Mouse (Mus musculus): Measurements from ENCODE around the gene Traf3ip3. TPM values are rescaled to one million over a fixed set of nuclear protein-coding genes. Genes with fewer than 3 reads are reported as not detected.

Gene Traf3ip3
- polyA plus RNA-seq, 1 experiment: 1.6 TPM

DNA sequence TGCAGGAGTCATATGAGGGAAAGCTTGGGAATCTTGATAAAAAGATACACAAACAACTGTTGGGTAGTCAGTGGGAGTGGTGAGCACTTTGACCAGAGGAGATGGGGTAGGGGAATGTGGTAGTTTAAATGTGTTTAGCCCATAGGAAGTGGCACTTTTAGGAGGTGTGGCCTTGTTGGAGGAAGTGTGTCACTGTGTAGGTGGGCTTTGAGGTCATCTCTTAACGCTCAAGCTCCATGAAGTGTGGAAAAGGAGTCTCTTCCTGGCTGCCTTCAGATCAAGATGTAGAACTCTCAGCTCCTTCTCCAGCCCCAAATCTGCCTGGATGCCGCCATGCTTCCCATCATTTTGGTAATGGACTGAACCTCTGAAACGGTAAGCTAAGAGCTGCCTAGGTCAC lies 6.0 kb upstream of the Traf3ip3 start, which contains the start of gene Lamb3:
Gene Lamb3 (plus strand): TSS at position 197 of the 400 bp plus-strand sequence.
- no peak for DNase-seq (ENCODE audit: low read depth)

DNA sequence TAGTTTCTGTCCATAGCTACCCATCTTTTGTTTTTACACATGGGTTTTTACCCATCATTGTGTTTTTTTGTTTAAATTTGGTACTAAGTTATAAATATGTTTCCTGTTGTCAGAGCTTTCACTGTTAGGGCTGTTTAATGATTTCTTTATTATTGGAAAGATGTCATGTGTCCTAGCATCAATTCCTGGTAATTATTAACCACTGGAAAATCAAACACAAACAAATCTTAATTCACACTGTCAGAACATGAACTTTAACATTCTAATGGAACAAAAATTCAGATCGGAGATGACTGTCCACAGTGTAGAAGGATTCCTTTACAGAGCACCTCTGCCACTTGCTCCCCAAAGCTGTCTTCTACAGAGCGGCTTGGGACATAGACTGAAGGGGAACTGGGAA lies 3.9 kb upstream of the Traf3ip3 start:
- DNase-seq (ENCODE audit: low read depth): no peak

DNA sequence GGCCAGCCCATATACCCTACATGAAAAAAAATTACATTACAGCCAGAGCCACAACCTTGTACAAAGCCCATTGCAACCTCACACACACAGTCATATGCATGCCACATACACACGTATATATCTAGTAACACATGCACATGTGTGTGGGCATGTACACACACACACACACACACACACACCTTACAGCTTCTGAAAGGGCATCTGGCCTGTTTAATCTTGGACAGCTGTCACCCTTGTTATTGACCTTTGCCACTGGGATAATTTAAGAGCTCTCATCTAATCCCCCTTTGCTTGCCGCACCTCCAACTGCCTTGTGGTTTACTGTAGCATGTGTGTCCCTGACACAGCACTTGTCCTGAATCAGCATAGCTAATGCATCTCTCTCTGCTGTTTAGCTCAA lies 2.3 kb upstream of the Traf3ip3 start:
- DNase-seq (ENCODE audit: low read depth): no peak

DNA sequence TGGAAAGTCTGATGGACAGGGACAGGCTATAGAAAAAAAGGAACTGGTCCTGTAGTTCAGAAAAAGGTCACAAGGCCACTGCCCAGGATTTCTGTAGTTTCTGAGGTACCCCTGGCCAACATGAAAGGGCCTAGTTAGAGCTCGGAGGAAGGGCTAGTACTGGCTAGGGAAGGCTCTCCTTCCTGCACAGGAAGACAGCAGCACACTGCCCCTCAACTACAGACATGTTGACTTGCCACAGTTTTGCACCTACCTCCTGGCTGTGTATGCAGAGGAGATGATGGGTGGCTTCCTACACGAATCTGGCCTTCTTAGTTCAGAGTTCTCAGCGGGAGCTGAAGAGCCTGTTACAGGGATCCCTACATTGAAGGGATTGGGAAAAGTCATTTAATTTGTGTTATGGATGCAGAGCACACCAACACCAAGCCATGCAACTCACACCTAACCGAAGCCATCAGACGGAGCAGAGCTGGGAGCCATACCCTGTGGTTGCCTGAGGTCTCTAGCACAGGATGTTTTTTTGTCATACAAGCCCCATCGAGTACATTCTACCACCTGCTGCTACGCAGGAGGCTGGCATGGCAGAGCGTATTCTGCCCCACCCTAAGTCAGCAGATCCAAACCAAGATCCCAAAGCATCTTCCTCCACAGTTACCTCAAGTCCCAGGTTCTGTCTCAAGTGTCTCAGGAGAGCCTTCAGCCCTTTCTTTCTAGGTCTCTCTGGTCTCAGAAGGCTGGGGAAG lies 692 bp downstream of the Traf3ip3 start:
- no peak for DNase-seq (ENCODE audit: low read depth)

DNA sequence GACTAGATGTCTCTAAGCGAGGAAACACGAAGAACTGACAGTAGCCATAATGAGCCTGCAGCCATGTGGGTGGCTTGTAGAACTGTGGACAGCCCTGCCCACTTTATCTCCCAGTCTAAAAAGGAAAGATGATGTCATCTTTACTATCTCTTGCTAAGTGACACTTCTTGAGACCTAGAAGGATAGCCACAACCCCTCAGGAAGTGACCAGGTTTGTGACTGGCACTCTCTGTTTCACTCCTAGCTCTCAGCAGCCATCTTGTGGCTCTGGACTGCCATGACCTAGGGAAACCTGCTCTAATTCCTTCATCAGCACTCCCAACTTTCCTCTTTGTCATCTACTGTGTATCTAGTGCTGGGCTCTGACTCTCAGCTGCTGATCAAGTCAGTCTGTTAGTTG lies 3.2 kb downstream of the Traf3ip3 start:
- DNase-seq (ENCODE audit: low read depth): no peak

DNA sequence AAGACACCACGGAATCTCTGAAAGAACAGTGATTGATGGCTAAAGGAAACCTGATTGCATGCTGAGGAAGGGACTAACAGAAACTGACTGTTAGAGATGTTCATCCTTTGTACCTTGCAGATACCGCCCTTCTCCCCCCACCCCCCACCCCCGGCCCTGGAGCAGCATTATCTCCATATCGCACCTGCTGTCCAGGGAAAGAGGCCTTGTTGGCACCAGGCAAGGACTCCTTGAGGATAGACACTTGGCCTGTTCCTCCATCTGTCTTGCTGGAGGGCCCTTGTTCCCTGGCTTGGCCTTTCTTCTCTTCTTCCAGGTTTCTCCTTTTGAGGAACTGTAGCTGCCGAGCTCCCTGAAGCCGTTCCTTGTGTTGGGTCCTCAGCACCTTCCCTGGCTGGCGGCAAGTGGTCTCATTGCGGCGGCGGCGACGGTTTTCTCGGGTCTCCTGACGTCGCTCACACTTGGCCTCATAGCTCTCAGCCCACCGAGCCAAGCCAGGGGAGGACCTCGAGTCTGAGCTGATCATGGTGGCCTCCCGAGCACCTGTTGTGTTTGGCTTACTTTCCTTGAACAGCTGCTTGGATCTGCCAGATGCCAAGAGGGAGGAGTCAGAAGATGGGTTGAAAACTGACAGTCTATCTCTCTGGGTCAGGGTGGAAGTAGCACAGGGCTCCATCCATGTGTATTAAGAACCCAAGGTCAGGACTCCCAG lies 3.9 kb downstream of the Traf3ip3 start:
- no peak for DNase-seq (ENCODE audit: low read depth)

DNA sequence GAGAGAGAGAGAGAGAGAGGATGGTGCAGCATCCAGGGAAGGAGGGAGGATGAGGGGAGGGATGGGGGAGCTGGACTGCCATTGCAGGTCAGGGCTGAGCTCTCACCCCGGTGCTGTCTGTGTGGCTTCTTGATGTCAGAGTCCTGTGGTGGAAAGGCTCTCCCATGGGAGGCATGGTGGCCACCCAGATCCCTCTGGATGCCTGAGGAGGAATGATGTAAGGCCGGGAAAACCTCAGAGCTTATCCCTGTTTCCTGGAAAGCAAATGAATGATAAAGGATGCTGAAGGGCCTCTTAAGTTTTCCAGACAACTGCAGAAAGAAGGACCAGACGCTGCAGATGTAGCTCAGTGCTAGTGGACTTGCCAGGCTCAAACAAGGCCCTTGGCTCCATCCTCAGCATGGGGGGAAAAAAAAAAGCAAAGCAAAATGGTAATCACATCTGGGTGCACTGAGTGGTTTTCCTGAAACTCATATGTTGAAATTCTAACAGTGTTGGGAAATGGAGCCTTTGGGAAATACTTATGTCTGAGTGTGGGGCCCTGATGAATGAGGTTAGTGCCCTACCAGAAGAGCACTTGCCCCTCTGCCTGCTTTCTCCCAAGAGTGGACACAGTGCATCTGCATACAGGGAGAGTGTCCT lies 6.2 kb downstream of the Traf3ip3 start:
- no peak for DNase-seq (ENCODE audit: low read depth)

DNA sequence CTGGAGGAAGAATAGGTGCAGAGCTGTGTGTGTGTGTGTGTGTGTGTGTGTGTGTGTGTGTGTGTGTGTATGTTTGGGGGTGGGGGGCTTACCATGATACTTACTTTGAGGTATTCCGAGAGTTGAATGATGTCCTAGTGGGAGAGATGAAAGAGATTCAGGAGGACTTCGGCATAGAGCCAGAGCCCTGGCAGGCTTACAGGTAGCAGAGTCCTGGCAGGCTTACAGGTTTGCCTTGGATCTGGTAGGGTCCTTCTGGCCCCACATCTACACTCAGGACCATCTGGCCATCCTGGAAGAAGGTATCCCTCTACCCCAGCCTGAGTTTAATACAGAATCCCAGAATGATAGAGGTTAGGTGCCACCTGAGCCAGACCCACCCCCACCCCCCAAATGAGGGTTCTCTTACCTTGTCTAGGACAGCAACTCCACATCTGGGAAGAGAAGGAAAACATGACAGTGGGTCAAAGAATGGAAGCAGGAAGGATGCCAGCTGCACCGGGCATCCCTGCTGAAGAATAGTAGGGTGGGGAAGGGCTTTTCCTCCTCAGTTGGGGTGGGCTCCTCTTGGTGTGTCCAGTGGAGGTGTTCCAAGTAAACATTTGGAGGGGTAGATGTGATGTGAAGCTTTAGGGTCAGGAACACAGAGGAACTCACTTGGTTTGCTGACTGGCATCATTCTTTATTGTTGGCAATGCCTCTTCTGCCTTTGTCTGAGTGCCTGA lies 6.9 kb downstream of the Traf3ip3 start:
- DNase-seq (ENCODE audit: low read depth): no peak

DNA sequence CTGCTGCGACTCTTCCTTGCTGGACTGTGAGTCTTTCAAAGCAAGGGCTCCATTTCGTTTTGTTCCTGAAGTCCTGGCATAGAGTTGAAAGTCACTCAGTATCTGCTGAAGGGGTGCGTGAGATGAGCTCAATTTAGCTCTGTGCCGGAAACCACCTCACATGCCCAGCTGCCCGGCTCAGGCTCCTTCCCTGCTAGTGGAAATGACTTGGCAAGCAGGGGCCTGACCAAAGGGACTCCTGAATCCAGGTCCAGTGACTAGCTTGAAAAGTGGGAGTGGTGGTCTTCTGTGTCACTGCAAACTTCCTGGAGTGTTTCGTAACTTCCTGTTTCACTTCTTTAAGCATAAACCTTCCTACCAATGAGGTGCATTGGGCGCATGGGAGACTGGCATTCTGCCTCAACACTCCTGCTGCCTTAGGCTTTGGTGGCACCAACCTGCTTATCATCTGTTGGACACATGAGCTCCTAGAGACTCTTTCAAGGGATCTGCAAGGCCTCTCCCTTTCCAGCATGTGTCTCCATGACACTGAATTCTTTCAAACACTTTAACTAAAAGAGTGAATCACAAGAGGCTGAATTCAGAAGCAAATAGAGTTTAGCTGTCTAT lies 9.7 kb downstream of the Traf3ip3 start:
- DNase-seq (ENCODE audit: low read depth): no peak

DNA sequence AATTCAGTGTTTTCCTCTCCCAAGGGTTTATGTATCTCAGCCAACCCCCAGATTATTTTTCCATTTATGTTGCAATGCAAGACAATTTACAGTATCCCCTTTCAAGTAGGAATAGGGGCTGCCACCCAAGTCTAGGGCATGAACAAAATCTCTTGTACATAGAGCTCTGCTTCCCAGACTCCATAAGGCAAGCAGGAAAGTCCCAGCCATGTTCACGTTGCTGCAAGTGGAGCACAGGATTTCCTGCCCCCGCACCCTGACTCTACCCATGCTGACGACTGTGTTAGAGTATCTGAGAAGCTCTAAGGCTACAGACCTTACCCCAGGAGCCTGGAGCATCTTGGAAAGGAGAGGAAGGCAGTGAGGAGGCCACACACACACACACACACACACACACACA lies 11.7 kb downstream of the Traf3ip3 start:
- no peak for DNase-seq (ENCODE audit: low read depth)

DNA sequence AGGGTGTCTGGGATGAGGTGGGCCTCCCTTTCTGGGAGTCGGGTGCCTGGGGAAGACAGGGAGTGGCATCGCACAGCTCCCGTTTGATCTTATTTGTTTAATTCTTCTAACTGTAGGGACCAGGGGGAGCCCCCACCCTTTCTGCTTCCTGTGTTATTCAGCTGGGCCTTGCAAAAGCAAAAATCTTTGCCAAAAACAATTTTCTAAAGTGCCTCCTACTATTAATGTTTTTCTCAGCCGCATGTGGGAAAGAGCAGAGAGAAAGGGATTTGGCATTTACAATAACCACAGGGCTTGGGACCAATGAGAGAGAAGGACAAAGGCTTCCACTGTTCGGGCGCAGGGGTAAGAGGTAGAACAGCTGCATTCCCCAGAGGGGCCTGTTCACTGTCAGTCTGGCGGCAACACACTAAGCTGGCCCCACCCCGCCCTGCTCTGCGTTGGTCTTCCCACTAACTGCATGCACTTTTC lies 12.3 kb downstream of the Traf3ip3 start:
- DNase-seq (ENCODE audit: low read depth): no peak

DNA sequence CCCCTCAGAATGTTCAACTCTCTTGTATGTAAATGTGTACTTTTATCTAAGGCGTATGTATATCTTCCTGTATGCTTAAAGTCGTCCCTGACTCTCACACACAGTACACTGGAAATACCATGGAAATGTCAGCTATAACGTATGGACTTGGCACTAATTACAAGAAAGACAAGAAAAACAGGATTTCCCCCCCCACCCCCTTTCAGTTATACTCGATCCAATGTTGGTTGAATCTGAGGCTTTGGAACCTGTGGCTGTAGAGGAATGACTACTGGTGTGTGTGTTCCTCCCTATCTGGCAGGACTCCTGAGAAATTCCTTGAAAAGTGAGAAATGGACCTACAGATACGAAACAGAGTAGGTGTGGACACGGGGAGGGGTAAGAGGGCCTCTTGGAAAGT lies 13.2 kb downstream of the Traf3ip3 start:
- DNase-seq (ENCODE audit: low read depth): no peak

DNA sequence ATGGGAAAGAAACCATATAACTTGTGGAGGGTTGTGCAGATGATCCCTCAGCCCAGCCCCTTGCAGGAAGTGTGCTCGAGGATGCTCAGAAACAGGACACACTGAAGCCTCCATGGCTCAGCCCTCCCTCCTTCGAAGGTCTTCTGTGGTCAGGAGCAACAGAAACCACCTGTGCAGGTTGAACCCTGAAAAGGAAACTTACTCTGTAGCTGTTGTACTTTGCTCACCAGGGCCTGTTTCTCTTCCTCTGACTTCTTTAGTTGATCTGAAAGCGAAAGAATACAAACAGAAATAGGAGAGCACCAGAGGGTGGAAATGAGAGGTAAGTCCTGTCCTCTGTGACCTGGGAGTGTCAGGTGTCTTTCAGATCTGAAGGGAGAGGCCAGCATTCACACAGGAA lies 20.4 kb downstream of the Traf3ip3 start:
- DNase-seq (ENCODE audit: low read depth): no peak

DNA sequence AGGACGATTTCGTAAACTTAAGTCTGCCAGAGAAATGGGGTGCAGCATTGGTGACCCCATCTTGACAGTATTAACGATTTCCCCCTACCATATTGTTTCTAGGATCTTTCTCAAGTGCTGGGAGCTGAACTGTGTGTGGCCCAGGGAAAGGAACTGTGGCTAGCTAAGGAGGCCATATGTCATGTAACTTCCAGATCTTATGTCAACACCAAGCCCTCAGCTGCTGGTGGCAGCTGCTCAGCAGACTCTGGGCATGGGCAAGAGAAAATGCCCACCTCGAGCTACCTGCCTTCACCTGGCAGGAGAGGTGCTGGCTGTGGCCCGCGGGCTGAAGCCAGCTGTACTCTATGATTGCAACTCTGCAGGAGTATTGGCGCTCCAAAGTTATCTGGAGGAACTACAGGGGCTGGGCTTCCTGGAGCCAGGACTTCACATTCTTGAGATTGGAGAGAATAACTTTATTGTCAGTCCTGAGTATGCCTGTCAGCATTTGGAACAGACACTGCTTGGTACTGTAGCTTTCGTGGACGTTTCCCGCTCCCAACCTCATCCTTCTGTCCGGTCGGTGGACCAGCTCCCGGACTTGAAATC lies 27.3 kb downstream of the Traf3ip3 start:
- DNase-seq (ENCODE audit: low read depth): no peak

DNA sequence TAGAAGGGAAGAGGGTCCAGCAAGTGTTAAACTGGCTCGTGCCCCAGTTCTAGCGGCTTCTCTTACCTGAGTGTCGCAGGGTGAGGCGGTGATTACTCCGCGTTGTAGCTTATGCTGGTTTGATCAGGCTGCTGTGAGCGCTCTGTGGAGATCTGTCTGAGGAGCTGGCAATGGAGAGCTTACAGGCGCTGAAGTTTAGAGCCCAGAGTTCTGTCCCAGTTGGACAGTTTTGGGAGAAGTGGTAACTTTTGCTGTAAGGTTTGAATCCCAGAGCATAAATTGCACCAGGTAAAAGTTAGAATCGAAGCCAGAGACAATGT lies 27.7 kb downstream of the Traf3ip3 start:
- no peak for DNase-seq (ENCODE audit: low read depth)

DNA sequence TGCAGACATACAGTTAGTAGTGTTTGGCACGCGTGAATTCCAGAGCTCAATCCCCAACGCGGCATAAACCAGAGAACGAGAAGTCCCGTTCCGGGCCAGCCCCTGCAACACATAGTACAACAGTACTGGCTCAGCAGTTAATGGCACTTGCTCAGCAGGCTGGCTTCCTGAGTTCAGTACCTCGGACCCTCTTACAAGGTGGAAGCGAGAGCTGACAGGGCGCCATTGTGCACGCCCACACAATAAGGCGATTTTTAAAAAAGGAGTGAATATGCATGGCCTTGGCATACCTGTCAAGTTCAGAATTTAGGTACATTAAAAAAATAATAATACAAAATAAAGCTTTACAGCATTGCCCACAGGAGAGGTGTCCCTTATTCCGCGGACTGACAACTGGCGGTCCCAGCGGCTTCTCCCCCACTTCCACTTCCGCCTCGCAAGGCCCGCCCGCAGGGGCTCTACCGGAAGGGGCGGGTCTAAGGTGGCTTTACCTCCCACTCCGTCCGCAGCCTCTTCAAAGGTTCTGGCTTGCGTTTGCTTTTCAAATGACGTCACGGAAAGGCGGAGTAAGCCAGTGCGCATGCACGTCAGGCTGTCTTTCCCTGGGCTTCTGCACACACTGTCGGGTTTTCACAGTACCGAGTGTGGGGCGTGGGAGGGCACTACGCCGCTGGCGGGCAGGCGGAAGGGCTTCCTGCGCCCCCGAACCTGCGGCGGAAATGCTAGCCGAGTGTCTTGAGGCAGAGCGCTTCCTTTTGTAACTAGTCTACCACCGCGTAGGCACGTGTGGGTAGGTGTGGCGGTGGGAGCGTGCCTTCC lies 28.3 kb downstream of the Traf3ip3 start:
- peak; percentile 97 for DNase-seq (ENCODE audit: low read depth)

DNA sequence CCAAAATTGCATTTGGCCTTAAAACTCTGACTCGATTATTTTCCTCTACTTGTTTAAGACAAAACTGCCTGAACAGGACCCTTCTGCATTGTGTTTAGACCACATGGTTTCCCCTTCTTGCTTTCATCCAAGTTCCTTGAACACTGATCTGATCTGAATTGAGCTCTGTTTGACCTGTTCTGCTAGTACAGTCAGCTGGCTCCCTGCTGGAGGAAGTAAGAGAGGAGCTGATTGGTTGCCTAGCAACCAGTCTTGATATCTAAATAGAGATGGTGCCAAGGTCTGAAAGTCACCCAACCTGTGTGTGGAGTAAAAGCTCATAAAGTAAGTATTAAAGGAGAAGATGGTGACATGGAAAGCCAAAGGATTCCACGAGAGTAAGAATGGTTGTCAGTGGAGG lies 31.6 kb downstream of the Traf3ip3 start:
- DNase-seq (ENCODE audit: low read depth): no peak

DNA sequence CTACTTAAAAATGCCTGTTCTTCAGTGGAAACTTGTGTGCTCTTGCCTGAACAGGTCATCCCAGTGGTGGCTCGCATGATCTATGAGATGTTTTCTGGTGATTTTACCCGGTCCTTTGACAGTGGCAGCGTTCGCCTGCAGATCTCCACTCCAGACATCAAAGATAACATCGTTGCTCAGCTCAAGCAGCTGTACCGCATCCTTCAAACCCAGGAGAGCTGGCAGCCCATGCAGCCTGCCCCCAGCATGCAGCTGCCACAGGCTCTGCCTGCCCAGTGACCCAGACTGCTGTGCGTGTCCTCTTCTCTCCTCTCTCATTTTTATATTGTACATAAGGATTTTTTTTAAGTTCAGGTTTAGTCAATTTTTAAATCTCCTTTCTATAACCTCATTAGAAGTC lies 32.3 kb downstream of the Traf3ip3 start:
- no peak for DNase-seq (ENCODE audit: low read depth)

DNA sequence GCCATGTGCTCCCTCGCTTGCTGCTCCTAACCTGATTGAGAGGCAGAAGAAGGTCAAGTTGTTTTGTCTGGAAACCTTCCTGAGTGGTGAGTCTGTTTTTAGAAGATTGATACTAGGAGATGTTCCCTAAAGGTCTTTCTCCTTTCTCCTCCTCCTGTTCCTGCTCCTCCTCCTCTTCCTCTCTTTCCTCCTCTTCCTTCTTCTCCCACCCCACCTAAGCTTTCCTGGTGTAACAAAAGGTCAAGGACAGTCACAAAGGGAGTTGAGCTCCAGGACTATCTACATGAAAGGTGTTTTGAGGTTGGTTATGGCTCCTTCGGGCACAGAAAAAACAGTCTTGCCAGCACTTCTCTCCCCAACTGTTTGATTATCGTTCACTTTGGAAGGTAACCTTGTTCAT lies 33.8 kb downstream of the Traf3ip3 start, which contains the start of gene A130010J15Rik:
Gene A130010J15Rik (plus strand): TSS at position 301 of the 400 bp plus-strand sequence.
- no peak for DNase-seq (ENCODE audit: low read depth)

DNA sequence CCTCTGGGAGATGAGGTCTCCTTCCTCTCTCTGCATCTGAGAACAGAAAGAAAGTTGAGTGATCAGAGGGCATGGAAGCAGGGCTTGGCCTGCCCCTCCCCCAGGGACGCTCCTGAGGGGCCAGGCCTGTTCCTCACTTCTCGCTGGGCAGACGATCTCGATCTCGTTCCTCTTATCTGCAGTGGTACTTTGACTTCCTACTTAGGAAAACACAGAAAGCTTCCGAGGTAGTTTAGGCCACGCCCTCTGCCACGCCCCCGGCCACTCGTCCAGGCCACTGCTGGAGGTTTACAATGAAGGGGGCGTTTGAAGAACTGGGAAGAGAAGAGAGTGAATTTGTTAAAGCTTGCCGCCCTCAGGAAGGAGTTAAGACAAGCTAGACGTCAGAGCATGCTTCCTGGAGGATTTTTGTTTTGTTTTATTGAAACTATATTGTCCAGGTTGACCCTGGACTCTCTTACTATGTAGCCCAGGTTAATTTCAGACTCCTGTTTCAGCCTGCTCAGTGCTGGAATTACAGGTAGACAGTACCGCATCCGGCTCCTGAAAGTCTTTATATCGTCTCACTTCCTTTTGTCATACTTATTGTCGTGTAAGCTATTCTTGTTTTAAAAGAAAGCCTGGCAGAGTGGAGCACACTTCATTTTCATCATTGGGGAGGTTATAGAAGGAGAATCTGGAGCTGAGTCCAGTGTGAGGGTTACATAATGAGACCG lies 41.0 kb downstream of the Traf3ip3 start:
- no peak for DNase-seq (ENCODE audit: low read depth)

Data from gonadal fat pad, adult 2 months (tissue).